Mouse (Mus musculus) megakaryocyte-erythroid progenitor cell, adult 5-6 weeks (primary cell): ENCODE data around the gene Fbxw17. TPM values are rescaled to one million over a fixed set of nuclear protein-coding genes. Genes with fewer than 3 reads are reported as not detected.
"Not testable (repeated sequence)": the region's sequence is repeated elsewhere in the genome, so short reads cannot be mapped to it uniquely, and the experiment has no call there.

Experiments
- ATAC-seq: replicated peaks from 2 replicates; pipeline ENCODE4 v1.8.0; 2016; ENCODE audit warnings: mild to moderate bottlenecking, inconsistent platforms; ENCODE audit not compliant: severe bottlenecking, poor library complexity, low FRiP score, low TSS enrichment
- total RNA-seq, 2 experiments: library from RNA; stranded (forward) in 1 of 2; stranded (reverse) in 1 of 2; fragments of 200-1000, 215-1000 nt in 1 of 2; fragments of >200 nt in 1 of 2; fragmentation: Nextera tagmentation in 1 of 2; gene quantifications; 2 replicates each; pipeline ENCODE4 v1.2.3; 2014 to 2017

The Fbxw17 gene
- total RNA-seq (2014; fragmentation: Nextera tagmentation) (13.5 and 22.5 TPM in 2 replicates), total RNA-seq (2017) (1.7 and 12.9 TPM in 2 replicates)

DNA sequence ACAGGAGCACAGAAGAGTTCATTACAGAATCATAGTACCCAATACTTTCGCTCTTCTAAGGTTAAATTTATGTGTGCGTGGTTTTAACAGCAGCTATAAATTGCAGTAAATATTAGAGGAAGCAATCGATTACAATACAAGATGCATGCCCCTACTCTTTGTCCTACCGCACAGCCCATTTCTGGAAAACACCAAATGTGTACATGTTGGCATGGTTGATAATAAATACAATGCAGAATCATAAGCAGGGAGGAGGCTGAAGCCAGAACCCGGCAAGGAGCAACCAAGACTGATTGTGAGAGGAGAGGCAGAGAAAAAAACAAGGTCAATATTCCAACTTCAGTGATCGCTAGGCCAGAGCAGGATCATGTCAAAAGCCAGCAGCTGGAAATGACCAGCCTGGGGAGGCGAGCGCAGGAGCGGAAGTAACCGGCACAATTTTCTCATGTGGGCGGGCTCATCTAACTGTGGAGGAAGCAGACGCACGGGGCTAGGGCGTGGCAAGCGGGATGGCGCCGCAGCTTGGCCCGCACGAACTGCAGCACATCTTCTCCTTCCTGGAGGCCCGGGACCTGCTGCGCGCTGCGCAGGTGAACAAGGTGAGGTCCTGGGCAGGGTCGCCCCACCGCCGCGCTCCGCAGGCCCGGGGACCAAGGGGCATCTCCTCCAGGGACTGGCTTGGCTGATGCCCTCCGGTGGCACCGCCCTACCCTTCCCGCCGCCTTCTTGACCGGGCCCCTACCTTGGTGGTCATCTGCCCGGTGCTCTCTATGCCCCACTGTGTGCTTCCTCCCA is at the start of gene Fbxw17:
Gene Fbxw17 (plus strand): TSS at position 476 of the 795 bp plus-strand sequence.
- peak; percentile 99 for ATAC-seq

- ATAC-seq = not testable (repeated sequence)
Measured at GRCm38 (mm10) chr13:50372934-50373705, 44.5 kb upstream of the Fbxw17 start.

- ATAC-seq = not testable (repeated sequence)
Measured at GRCm38 (mm10) chr13:50389146-50389545, 28.5 kb upstream of the Fbxw17 start.

- no peak for ATAC-seq
Measured at GRCm38 (mm10) chr13:50418421-50418820, 757 bp downstream of the Fbxw17 start.

GRCm38 (mm10) chr13:50423625-50424209 is 6.1 kb downstream of the Fbxw17 start:
- ATAC-seq = no peak

GRCm38 (mm10) chr13:50424517-50424916 is 6.9 kb downstream of the Fbxw17 start:
- no peak for ATAC-seq

DNA sequence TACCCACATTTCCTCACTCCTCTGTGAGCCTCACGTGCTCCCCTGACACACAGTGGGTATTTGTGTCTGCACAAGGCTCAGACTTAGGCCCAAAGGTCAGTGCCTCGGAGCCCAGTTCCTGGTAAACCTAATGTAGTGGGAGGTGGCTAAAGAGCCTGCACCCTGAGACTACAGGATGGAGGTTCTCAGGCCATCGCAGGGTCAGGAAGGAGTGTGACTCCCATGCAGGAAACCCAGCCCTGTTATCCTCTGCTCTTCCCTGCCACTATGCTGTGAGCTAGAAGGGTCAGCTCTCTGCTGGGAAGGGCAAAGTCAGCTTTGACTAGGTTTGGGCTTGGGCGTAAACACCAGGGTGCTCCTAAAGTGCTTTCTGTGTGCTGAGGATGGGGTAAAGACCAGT is 9.0 kb downstream of the Fbxw17 start:
- no peak for ATAC-seq

- ATAC-seq = no peak
Measured at GRCm38 (mm10) chr13:50443812-50444211, 26.1 kb downstream of the Fbxw17 start, which contains the start of gene Gm47429. TSS of gene Gm47429 (minus strand) at chr13:50443912.

DNA sequence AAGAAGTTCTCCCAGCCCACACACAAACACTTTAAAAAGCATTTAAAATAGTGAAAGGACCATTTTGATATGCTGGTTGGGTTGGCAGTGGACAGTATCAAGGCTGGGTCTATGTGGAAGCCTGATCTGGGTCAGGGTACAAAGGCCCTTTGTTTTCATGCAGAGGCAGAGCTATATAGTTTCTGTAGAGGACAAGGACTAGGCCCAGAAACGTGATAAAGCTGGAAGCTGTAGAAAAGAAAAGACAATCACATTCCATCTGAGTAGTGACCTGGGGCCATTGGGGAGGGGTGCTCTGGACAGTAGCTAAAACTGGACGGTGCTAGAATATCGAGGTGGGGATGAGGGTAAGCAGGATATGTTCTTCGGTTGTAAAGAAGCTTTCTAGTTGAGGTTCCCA is 27.6 kb downstream of the Fbxw17 start:
- no peak for ATAC-seq

GRCm38 (mm10) chr13:50452266-50452665 is 34.6 kb downstream of the Fbxw17 start:
- not testable (repeated sequence) for ATAC-seq

- ATAC-seq = no peak
Measured at GRCm38 (mm10) chr13:50453426-50453825, 35.8 kb downstream of the Fbxw17 start.

GRCm38 (mm10) chr13:50460433-50460832 is 42.8 kb downstream of the Fbxw17 start:
- ATAC-seq = not testable (repeated sequence)

- no peak for ATAC-seq
Measured at GRCm38 (mm10) chr13:50464621-50465562, 47.2 kb downstream of the Fbxw17 start.

GRCm38 (mm10) chr13:50467007-50467406 is 49.3 kb downstream of the Fbxw17 start, which contains the start of gene Nutm2:
TSS of gene Nutm2 (plus strand) at chr13:50467307.
- ATAC-seq = no peak

Other genes starting within 250 kb of the Fbxw17 start
- not detected in 2 replicates for gene Gm906, start 167.6 kb upstream of the Fbxw17 start, total RNA-seq (2014; fragmentation: Nextera tagmentation)
- gene Gm906, start 167.6 kb upstream of the Fbxw17 start, total RNA-seq (2017) = not detected in 2 replicates
- gene Gm47429, start 26.0 kb downstream of the Fbxw17 start, total RNA-seq (2014; fragmentation: Nextera tagmentation) = not detected in 2 replicates
- gene Gm47429, start 26.0 kb downstream of the Fbxw17 start, total RNA-seq (2017) = not detected in 2 replicates
- not detected in 2 replicates for gene Nutm2, start 49.4 kb downstream of the Fbxw17 start, total RNA-seq (2014; fragmentation: Nextera tagmentation)
- gene Nutm2, start 49.4 kb downstream of the Fbxw17 start, total RNA-seq (2017) = not detected in 2 replicates
- gene Gm904, start 225.4 kb downstream of the Fbxw17 start, total RNA-seq (2014; fragmentation: Nextera tagmentation) = not detected in 2 replicates
- gene Gm904, start 225.4 kb downstream of the Fbxw17 start, total RNA-seq (2017) = not detected in 2 replicates